Mouse (Mus musculus): ENCODE measurements at regions not wholly inside any gene's neighbourhood (a gene's known extent, or its start where the extent isn't known, plus 50 kb on each side); places are given as distances from the start of the nearest gene placed in this dataset.

- Histone ChIP-seq H3K36me3 (ENCODE audit: insufficient read depth, low read length) (no peaks in the 10 kb centered on the region), H3K27ac (no peak overlapping the region), H3K27me3 (ENCODE audit: insufficient read depth, low read length) (peaks cover 4% of the 10 kb centered on the region; the same call in 1 of the 2 replicates), H3K4me2 (ENCODE audit: low read depth, low read length) (peak overlapping the region; percentile 41), H3K4me1 (ENCODE audit: insufficient read depth, low read length) (no peaks in the 10 kb centered on the region), H3K9ac (replicated peaks; ENCODE audit: low read length) (no peak overlapping the region), H3K4me3 (ENCODE audit: low read length) (0 out of 2 replicates have a peak overlapping the region, but pooled peaks have one; percentile 4), H3K9me3 (ENCODE audit: low read length) (no peaks in the 10 kb centered on the region)
- 20% methylated on average over 16 of the region's 16 CpGs for WGBS
- no peak for TF ChIP-seq CTCF (IDR thresholded peaks at IDR 0.05; ENCODE audit: low read depth)
- DNase-seq (ENCODE audit: low spot score) = peak; percentile 6
- ATAC-seq = no peak
Measured at GRCm38 (mm10) chr9:100266528-100267387, 219.8 kb downstream of the Il20rb start.

- ATAC-seq = no peak
- DNase-seq (ENCODE audit: low spot score) = no peak
- H3K4me2 ChIP-seq (ENCODE audit: low read depth, low read length) = no peak overlapping the region
- no peak overlapping the region for H3K4me3 ChIP-seq (ENCODE audit: low read length)
- no peaks in the 10 kb centered on the region for H3K4me1 ChIP-seq (ENCODE audit: insufficient read depth, low read length)
- no peak for TF ChIP-seq CTCF (IDR thresholded peaks at IDR 0.05; ENCODE audit: low read depth)
- H3K27me3 ChIP-seq (ENCODE audit: insufficient read depth, low read length) = no peaks in the 10 kb centered on the region
- no peak overlapping the region for H3K9ac ChIP-seq (replicated peaks; ENCODE audit: low read length)
- H3K9me3 ChIP-seq (ENCODE audit: low read length) = no peaks in the 10 kb centered on the region
- no peak overlapping the region for H3K27ac ChIP-seq
- 72% methylated on average over 10 of the region's 10 CpGs for WGBS
- H3K36me3 ChIP-seq (ENCODE audit: insufficient read depth, low read length) = no peaks in the 10 kb centered on the region
Measured at GRCm38 (mm10) chr9:100252409-100252808, 234.2 kb downstream of the Il20rb start.

All from hindbrain, postnatal 0 days (tissue).